Mouse (Mus musculus) neural tube, embryonic 11.5 days (tissue): ENCODE results near the gene Krtap17-1. TPM values are rescaled to one million over a fixed set of nuclear protein-coding genes. Genes with fewer than 3 reads are reported as not detected.

Experiments used
- ATAC-seq: fragments of 200-750 bp; cut with Nextera tagmentation; 2 replicates; pipeline ENCODE4 v1.8.0; 2017; ENCODE audit warnings: moderate number of reproducible peaks, mild to moderate bottlenecking, moderate TSS enrichment, moderate library complexity; ENCODE audit not compliant: insufficient read depth, low FRiP score, low TSS enrichment
- DNase-seq: peaks from one replicate; pipeline ENCODE4 v3.0.0-alpha.2; 2015; ENCODE audit warnings: low spot score
- H3K27ac ChIP-seq: fragments of 300-500 bp; sonication (generic); 2 replicates; pipeline ENCODE4 v1.5.1; 2014; ENCODE audit warnings: low read depth, mild to moderate bottlenecking, low read length
- H3K27me3 ChIP-seq: fragments of 300-500 bp; sonication (generic); 2 replicates; pipeline ENCODE4 v1.6.1; 2014; ENCODE audit warnings: mild to moderate bottlenecking, low read length, mixed read lengths; ENCODE audit not compliant: control insufficient read depth, insufficient read depth
- H3K36me3 ChIP-seq: fragments of 300-500 bp; sonication (generic); 2 replicates; pipeline ENCODE4 v1.6.1; 2014; ENCODE audit warnings: mild to moderate bottlenecking, low read length, moderate library complexity, mixed read lengths; ENCODE audit not compliant: control insufficient read depth, insufficient read depth
- H3K4me1 ChIP-seq: fragments of 300-500 bp; sonication (generic); 2 replicates; pipeline ENCODE4 v1.6.1; 2014; ENCODE audit warnings: low read length, mixed read lengths; ENCODE audit not compliant: control insufficient read depth, insufficient read depth
- H3K4me2 ChIP-seq: fragments of 300-500 bp; sonication (generic); 2 replicates; pipeline ENCODE4 v1.6.1; 2014; ENCODE audit warnings: low read depth, mild to moderate bottlenecking, moderate library complexity
- H3K4me3 ChIP-seq: fragments of 300-500 bp; sonication (generic); 2 replicates; pipeline ENCODE4 v1.5.1; 2014; ENCODE audit warnings: low read depth, low read length
- H3K9ac ChIP-seq: fragments of 300-500 bp; sonication (generic); 2 replicates; pipeline ENCODE4 v1.6.1; 2014; ENCODE audit warnings: mild to moderate bottlenecking, low read length
- H3K9me3 ChIP-seq: fragments of 300-500 bp; sonication (generic); 2 replicates; pipeline ENCODE4 v1.6.1; 2016; ENCODE audit warnings: low read length; ENCODE audit not compliant: control insufficient read depth
- whole genome bisulfite sequencing: fragments of 180-500 bp; shearing (Covaris S2); extraction: QIAGEN DNeasy Blood & Tissue Kit; methylation state at CpG from one replicate; pipeline ENCODE4 v1.1.7; 2014; 5-methylcytosine and 5-hydroxymethylcytosine counted together
- polyA plus RNA-seq: library from polyadenylated mRNA; unstranded; fragments of >200 nt; fragmentation: Nextera tagmentation; extraction: Ambion mirVana; gene quantifications from 2 replicates; pipeline ENCODE4 v1.2.1, GENCODE M21; 2014

Krtap17-1 gene
- polyA plus RNA-seq, 1 experiment from 2014 or later: not detected

DNA sequence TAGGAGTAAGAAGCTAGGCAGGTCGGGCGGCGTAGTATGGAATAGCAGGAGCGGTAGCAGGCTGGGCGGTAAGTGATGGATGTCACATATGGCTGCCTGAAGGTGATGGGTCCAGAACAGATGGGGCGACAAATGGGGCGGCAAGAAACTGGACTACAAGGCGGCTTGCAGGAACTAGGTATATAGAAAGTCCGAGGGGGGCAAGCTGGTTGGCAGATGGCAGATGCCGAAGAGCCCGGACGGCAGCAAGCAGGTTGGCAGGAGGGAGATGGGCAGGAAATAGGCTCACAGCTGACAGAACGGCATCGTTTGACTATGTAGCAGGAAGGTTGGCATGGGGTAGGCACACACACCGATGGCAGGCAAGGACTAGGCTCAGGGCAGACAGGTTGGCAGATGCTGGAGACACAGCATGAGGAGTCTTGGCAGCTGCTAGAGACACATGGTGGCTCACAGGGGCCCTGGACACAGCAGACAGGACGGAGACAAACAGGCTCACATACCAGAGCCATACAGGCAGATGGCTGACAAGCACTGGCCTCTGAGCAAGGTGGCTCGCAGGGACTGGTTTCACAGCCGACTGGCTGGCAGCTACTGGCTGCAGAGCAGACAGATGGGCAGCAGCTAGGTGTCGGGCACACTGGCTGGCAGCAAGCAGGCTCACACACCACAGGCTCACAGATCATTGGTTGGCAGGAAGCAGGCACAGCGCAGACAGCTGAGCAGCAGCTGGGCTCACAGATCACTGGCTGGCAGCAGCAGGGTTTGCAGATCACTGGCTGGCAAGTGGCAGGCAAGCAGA is 8.3 kb downstream of the Krtap17-1 start:
- H3K4me1 ChIP-seq: no peaks in the 10 kb centered on the region
- no peak overlapping the region for H3K4me3 ChIP-seq
- no peak overlapping the region for H3K4me2 ChIP-seq
- H3K36me3 ChIP-seq: no peaks in the 10 kb centered on the region
- 79% methylated on average over 20 of the region's 20 CpGs for WGBS
- no peaks in the 10 kb centered on the region for H3K27me3 ChIP-seq
- H3K9me3 ChIP-seq: no peaks in the 10 kb centered on the region
- H3K9ac ChIP-seq: no peak overlapping the region
- H3K27ac ChIP-seq: no peak overlapping the region
- DNase-seq (no peak), ATAC-seq (no peak)

DNA sequence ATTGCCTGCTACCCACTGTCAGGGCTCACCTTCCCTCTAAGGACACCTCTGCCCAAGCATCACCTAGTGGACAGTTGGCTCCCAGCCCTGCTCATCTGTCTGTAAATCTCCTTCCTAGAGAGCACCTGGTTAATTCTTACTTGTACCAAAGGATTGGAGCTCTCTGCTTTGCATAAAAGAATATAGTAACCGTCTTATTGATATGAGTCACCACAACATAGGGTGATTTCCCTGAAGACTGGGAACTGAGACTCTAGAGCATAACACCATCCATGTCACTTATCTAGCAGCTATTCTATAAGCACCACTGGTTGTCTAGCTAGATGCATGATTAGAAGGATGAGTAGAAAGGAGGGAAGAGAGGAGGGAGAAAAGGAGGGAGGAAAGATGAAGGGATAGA is 10.4 kb downstream of the Krtap17-1 start:
- no peak for ATAC-seq
- no peak overlapping the region for H3K4me3 ChIP-seq
- H3K4me2 ChIP-seq: no peak overlapping the region
- 91% methylated on average over 1 of the region's 1 CpGs for WGBS
- H3K27me3 ChIP-seq: no peaks in the 10 kb centered on the region
- no peaks in the 10 kb centered on the region for H3K36me3 ChIP-seq
- no peak for DNase-seq
- no peak overlapping the region for H3K9ac ChIP-seq
- H3K9me3 ChIP-seq: no peaks in the 10 kb centered on the region
- no peak overlapping the region for H3K27ac ChIP-seq
- H3K4me1 ChIP-seq: no peaks in the 10 kb centered on the region

DNA sequence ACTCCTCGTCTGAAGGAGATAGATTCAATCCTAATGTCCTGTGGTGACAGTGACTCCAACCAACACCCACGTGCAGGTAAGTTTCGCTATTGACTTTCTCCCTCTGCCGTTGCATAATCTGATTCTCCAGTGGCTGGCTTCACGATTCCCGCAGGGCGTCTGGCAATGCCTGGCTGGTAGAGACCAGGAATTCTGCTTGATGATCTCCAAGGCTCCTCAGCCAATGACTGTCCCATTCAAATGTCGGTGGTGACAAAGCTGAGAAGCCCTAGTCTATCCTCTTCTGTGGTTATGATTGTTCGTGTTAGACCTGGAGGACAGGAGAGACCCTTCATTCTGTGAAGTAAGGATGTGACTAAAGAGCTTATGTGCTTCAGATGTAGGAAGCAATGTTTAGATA is 11.1 kb downstream of the Krtap17-1 start:
- Histone ChIP-seq H3K4me3 (no peak overlapping the region), H3K27ac (no peak overlapping the region), H3K36me3 (no peaks in the 10 kb centered on the region), H3K4me1 (no peaks in the 10 kb centered on the region), H3K27me3 (no peaks in the 10 kb centered on the region), H3K4me2 (no peak overlapping the region), H3K9ac (no peak overlapping the region), H3K9me3 (no peaks in the 10 kb centered on the region)
- WGBS: 90% methylated on average over 9 of the region's 9 CpGs
- DNase-seq (no peak), ATAC-seq (no peak)

DNA sequence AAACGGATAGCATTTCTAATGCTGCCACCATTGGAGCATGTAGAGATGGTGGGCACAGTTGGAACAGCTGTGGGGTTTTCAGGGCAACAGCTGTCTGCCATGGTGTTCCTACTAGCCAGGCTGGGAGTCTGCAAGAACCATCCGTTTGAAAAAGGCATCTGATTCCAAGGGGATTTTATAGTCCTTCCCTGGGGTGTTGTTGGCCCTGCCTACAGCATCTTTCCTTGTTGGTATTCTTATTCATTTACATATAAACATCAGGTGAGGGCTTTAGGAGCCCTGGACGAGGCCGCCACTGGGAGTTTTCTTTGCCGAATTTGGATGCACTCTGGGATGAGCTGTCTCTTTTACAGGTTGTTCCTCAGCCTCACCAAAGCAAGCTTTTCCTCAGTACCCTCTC is 14.8 kb downstream of the Krtap17-1 start, which contains the start of gene Krtap29-1:
Krtap29-1 (minus strand) TSS at position 101 of the 400 bp plus-strand sequence.
- Histone ChIP-seq H3K27ac (no peak within 1 kb of the TSS), H3K9ac (no peak within 1 kb of the TSS), H3K4me1 (no peaks in the 10 kb centered on the region), H3K4me3 (no peak within 1 kb of the TSS), H3K4me2 (no peak within 1 kb of the TSS), H3K9me3 (no peaks in the 10 kb centered on the region), H3K36me3 (no peaks in the 10 kb centered on the region), H3K27me3 (no peaks in the 10 kb centered on the region)
- 65% methylated on average over 5 of the region's 5 CpGs for WGBS
- no peak for ATAC-seq
- DNase-seq: no peak

DNA sequence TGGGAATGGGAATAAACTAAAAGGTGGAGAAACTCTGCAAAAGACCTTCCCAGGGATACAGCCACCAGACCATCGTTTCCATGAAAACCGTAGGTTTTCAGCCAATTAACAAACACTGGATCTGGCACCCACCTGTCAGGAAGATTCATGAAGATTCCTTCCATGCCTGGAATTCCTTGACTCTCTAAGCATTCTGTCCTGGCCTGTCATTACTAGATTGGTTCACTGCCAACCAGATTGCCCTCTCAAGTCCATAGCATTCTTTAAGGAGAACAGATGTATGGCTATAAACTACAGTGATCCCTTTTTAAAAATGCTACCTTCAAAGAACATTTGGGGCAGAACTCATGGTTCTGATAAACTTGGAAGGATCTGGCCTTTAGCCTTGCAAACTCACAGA is 27.8 kb downstream of the Krtap17-1 start:
- Histone ChIP-seq H3K4me2 (no peak overlapping the region), H3K4me3 (no peak overlapping the region)
- 69% methylated on average over 2 of the region's 2 CpGs for WGBS

DNA sequence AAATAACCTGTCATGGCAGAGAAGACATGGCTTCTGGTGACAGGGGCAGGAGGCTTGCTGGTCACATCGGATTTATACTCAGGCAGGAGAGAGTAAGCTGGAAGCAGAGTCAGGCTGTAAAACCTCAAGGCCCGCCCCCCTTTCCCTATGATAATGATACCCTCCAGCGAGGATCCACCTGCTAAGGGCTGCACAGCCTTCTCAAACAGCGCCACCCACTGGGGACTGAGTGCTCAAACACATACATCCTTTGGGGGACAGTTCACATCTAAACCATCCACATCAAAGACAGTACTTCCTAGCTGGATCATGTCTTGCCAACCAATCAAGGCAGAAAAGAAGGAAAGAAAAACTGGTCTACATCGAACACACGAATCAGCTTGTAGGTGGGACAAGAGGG is 29.6 kb downstream of the Krtap17-1 start:
- H3K4me1 ChIP-seq: no peaks in the 10 kb centered on the region
- DNase-seq (no peak), ATAC-seq (no peak)
- H3K27ac ChIP-seq: no peak overlapping the region
- 45% methylated on average over 6 of the region's 6 CpGs for WGBS
- no peak overlapping the region for H3K4me3 ChIP-seq
- H3K9ac ChIP-seq: no peak overlapping the region
- H3K36me3 ChIP-seq: no peaks in the 10 kb centered on the region
- no peaks in the 10 kb centered on the region for H3K9me3 ChIP-seq
- no peaks in the 10 kb centered on the region for H3K27me3 ChIP-seq
- no peak overlapping the region for H3K4me2 ChIP-seq

More for the DNA sequence above, 27.8 kb downstream of the Krtap17-1 start:
- DNase-seq (no peak), ATAC-seq (no peak)
- no peaks in the 10 kb centered on the region for H3K4me1 ChIP-seq
- H3K9ac ChIP-seq: no peak overlapping the region
- H3K9me3 ChIP-seq: no peaks in the 10 kb centered on the region
- no peak overlapping the region for H3K27ac ChIP-seq
- H3K36me3 ChIP-seq: no peaks in the 10 kb centered on the region
- no peaks in the 10 kb centered on the region for H3K27me3 ChIP-seq

DNA sequence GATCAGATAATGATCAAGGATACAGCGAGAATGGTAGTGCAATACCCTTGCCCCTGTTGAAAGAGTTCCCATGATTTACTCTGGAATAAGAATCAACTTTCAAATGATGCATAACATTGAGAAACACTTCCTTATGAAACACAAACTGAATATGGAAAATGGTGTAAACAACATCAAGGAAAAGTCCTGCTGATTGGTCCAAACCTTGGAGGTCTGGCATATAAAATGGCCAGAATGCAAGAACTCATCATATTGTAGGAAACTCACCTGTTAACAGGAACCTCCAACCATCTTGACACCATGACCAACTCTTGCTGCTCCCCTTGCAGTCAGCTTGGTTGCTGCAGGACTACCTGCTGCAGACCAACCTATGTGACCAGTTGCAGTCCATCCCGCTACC is 45.6 kb downstream of the Krtap17-1 start, which contains the start of gene Krtap9-5:
Krtap9-5 (plus strand) TSS at position 301 of the 400 bp plus-strand sequence.
- H3K4me3 ChIP-seq: no peak within 1 kb of the TSS
- no peak within 1 kb of the TSS for H3K4me2 ChIP-seq
- ATAC-seq (no peak), DNase-seq (no peak)
- no peak within 1 kb of the TSS for H3K9ac ChIP-seq
- H3K36me3 ChIP-seq: no peaks in the 10 kb centered on the region
- no peaks in the 10 kb centered on the region for H3K4me1 ChIP-seq
- H3K9me3 ChIP-seq: no peaks in the 10 kb centered on the region
- no peaks in the 10 kb centered on the region for H3K27me3 ChIP-seq
- 83% methylated on average over 2 of the region's 2 CpGs for WGBS
- no peak within 1 kb of the TSS for H3K27ac ChIP-seq
